8 mouse cellular contexts compared by ENCODE assay signal in the genomic region with DNA sequence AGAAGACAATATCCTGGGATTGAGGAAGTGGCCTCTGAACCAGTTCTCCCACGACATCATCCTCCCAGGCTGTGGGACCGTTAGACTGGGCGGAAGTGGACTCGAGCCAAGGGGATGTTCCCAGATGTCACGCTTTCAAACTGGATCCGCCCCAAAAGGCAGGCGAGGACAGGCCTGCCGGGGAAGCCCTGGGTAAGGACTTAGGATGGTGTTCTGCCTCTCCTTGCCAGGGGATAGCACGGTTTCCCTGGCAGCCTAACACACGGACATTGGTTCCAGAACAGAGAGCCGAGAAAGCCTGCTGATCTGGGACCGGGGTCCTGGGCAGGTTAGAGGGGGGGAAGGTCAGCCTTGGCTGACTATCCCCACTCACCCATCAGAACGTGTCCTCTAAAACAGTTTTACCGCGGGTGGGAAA. TPM values are rescaled to one million over a fixed set of nuclear protein-coding genes. Genes with fewer than 3 reads are reported as not detected.
A peak's percentile ranks its signal among the peaks of the same experiment; 100 is the strongest.
DNase-seq lines count a peak whose midpoint lies in the region; ATAC-seq and TF ChIP-seq lines count a peak whose summit lies in the region.

No protein-coding gene starts in this region.

- H3K36me3 ChIP-seq in ES-E14 (ENCODE audit: control insufficient read depth, insufficient read depth, low read length, poor library complexity, severe bottlenecking), result no peaks in the 10 kb centered on the region
- peaks cover 3% of the 10 kb centered on the region; the same call in 1 of the 2 replicates for H3K36me3 ChIP-seq in forebrain, embryonic 16.5 days (ENCODE audit: control insufficient read depth, insufficient read depth)
- H3K36me3 ChIP-seq in neural tube, embryonic 12.5 days, result peaks cover 16% of the 10 kb centered on the region

- H3K4me2 ChIP-seq in forebrain, embryonic 16.5 days (ENCODE audit: low read length), result peak overlapping the region; percentile 80
- H3K4me2 ChIP-seq in neural tube, embryonic 12.5 days (replicated peaks), result peak overlapping the region; percentile 98

- peak overlapping the region; percentile 78 for H3K9ac ChIP-seq in ES-E14 (ENCODE audit: insufficient read depth, low read depth, low read length, poor library complexity, severe bottlenecking)
- H3K9ac ChIP-seq in forebrain, embryonic 16.5 days (replicated peaks; ENCODE audit: low read depth, low read length), result peak overlapping the region; percentile 96
- peak overlapping the region; percentile 99 for H3K9ac ChIP-seq in neural tube, embryonic 12.5 days

- H3K27ac ChIP-seq in ES-E14 (ENCODE audit: insufficient read depth, low read depth, low read length, poor library complexity, severe bottlenecking), result no peak overlapping the region; the same call in 1 of the 2 replicates
- H3K27ac ChIP-seq in forebrain, embryonic 16.5 days (ENCODE audit: low read length), result peak overlapping the region; percentile 98
- no peak overlapping the region for H3K27ac ChIP-seq in neural tube, embryonic 12.5 days

- in situ Hi-C loops in ES-E14 (cut with MboI; ENCODE audit: low sequenced_read_pairs in 2 of 2, unreplicated experiment in 2 of 2), result no loop called here

- under 1% methylated on average over 15 of the region's 15 CpGs for WGBS in forebrain, embryonic 16.5 days
- WGBS in lung, adult 2 months, result 5% methylated on average over 15 of the region's 15 CpGs
- under 1% methylated on average over 15 of the region's 15 CpGs for WGBS in neural tube, embryonic 12.5 days

- H3K4me3 ChIP-seq in ES-E14 (ENCODE audit: insufficient read depth in 1 of 2, low read depth in 1 of 2, low read length in 2 of 2, poor library complexity in 1 of 2, severe bottlenecking in 1 of 2), result peak overlapping the region; percentile 78 to 80
- peak overlapping the region; percentile 85 for H3K4me3 ChIP-seq in forebrain, embryonic 16.5 days (replicated peaks; ENCODE audit: low read length)
- peak overlapping the region; percentile 81 for H3K4me3 ChIP-seq in lung, adult 2 months (replicated peaks; ENCODE audit: extremely low read depth, low read depth, low read length)
- peak overlapping the region; percentile 100 for H3K4me3 ChIP-seq in neural tube, embryonic 12.5 days

- TF ChIP-seq CTCF in lung, adult 2 months (IDR thresholded peaks at IDR 0.05; ENCODE audit: insufficient read depth, low read length), result no peak

- peaks cover 0 to 5% of the 10 kb centered on the region in 2 experiments; a peak in 1 of 4 replicates for H3K4me1 ChIP-seq in ES-E14 (ENCODE audit: control insufficient read depth in 2 of 2, insufficient read depth in 2 of 2, low read length in 2 of 2, poor library complexity in 1 of 2)
- H3K4me1 ChIP-seq in forebrain, embryonic 16.5 days (replicated peaks; ENCODE audit: control insufficient read depth, insufficient read depth, low read length), result peaks cover 56% of the 10 kb centered on the region
- peaks cover 36% of the 10 kb centered on the region for H3K4me1 ChIP-seq in lung, adult 2 months (ENCODE audit: control insufficient read depth, insufficient read depth, low read length)
- peaks cover 65% of the 10 kb centered on the region for H3K4me1 ChIP-seq in neural tube, embryonic 12.5 days

- H3K27me3 ChIP-seq in forebrain, embryonic 16.5 days (replicated peaks; ENCODE audit: control insufficient read depth, insufficient read depth, low read length), result no peaks in the 10 kb centered on the region
- no peaks in the 10 kb centered on the region for H3K27me3 ChIP-seq in neural tube, embryonic 12.5 days (replicated peaks)

- intact Hi-C loops in heart, postnatal 36 days (cut with DNase I), result loop anchor here (2.0 kb wide), 3 partner anchors 23 to 47 kb away; no protein-coding TSS in a partner anchor

- peak; percentile 66; the same call in 1 of the 2 replicates for TF ChIP-seq POLR2A in lung, adult 2 months (IDR thresholded peaks at IDR 0.05; ENCODE audit: borderline replicate concordance, extremely low read depth, low read depth, low read length)

- no peak for ATAC-seq in forebrain, embryonic 16.5 days
- ATAC-seq in neural tube, embryonic 12.5 days (ENCODE audit: low FRiP score, low read depth), result no peak

- H3K9me3 ChIP-seq in ES-E14 (ENCODE audit: control insufficient read depth, insufficient read depth, low read depth, low read length), result no peaks in the 10 kb centered on the region
- no peaks in the 10 kb centered on the region for H3K9me3 ChIP-seq in forebrain, embryonic 16.5 days (ENCODE audit: control insufficient read depth, low read length)
- H3K9me3 ChIP-seq in neural tube, embryonic 12.5 days, result no peaks in the 10 kb centered on the region

- no peak for DNase-seq in ES-E14 (ENCODE audit: low read depth, low spot score)
- peak; percentile 81 for DNase-seq in cerebellum, adult 11-12 months
- DNase-seq in heart, postnatal 36 days, result peak; percentile 92
- peak; percentile 65 to 73 for DNase-seq in layer of hippocampus, adult 8-10 months (ENCODE audit: low spot score in 2 of 2)
- DNase-seq in lung, adult 2 months, result peak; percentile 77
- peak; percentile 81 to 83 for DNase-seq in urinary bladder, postnatal 4 days (ENCODE audit: low spot score in 2 of 2)

TF ChIP-seq in ES-E14, 5 proteins besides CTCF, POLR2A, EP300 and RAD21:
- TF ChIP-seq ZC3H11A (IDR thresholded peaks at IDR 0.05; ENCODE audit: borderline replicate concordance, low read depth, low read length), result no peak
- no peak for TF ChIP-seq MAFK (IDR thresholded peaks at IDR 0.05; ENCODE audit: insufficient read depth, low read depth, low read length)
- TF ChIP-seq HCFC1 (IDR thresholded peaks at IDR 0.05; ENCODE audit: borderline replicate concordance, insufficient read depth, low read length), result no peak
- no peak for TF ChIP-seq ZNF384 (IDR thresholded peaks at IDR 0.05; ENCODE audit: low read depth, low read length)
- TF ChIP-seq CHD2 (IDR thresholded peaks at IDR 0.05; ENCODE audit: low read depth, low read length), result no peak

RNA-seq across cellular contexts. Expression of a gene that starts 1.4 kb away (rescaled TPM):
- 11.8 and 12.8 TPM in 2 replicates for total RNA-seq in ES-E14 (2012; rRNA removed)
- 4.7 and 5.8 TPM in 2 replicates for polyA plus RNA-seq in forebrain, embryonic 16.5 days (2015; fragmentation: Nextera tagmentation; extraction: Ambion mirVana)
- total RNA-seq in heart, postnatal 36 days (2021), result 10 to 100 TPM; 11.5 to 13.4 TPM
- 10 to 100 TPM; 30.9 to 38.3 (median 34.4) TPM for total RNA-seq in layer of hippocampus, adult 8-10 months (2022)
- polyA plus RNA-seq in lung, adult 2 months (2012; rRNA removed), result 34.1 and 37.1 TPM in 2 replicates
- polyA plus RNA-seq in neural tube, embryonic 12.5 days (2016; fragmentation: Nextera tagmentation; extraction: Ambion mirVana), result 6.1 TPM in 2 replicates

RNA-seq across cellular contexts. Expression of a gene that starts 9.2 kb away (rescaled TPM):
- total RNA-seq in ES-E14 (2012; rRNA removed), result not detected in 2 replicates
- polyA plus RNA-seq in forebrain, embryonic 16.5 days (2015; fragmentation: Nextera tagmentation; extraction: Ambion mirVana), result not detected in 2 replicates
- total RNA-seq in heart, postnatal 36 days (2021), result not detected
- not detected for total RNA-seq in layer of hippocampus, adult 8-10 months (2022)
- polyA plus RNA-seq in lung, adult 2 months (2012; rRNA removed), result not detected in 2 replicates
- not detected in 2 replicates for polyA plus RNA-seq in neural tube, embryonic 12.5 days (2016; fragmentation: Nextera tagmentation; extraction: Ambion mirVana)

RNA-seq across cellular contexts. Expression of a gene that starts 57.4 kb away (rescaled TPM):
- 23.5 and 25.7 TPM in 2 replicates for total RNA-seq in ES-E14 (2012; rRNA removed)
- 10.2 and 11.0 TPM in 2 replicates for polyA plus RNA-seq in forebrain, embryonic 16.5 days (2015; fragmentation: Nextera tagmentation; extraction: Ambion mirVana)
- 10 to 100 TPM; 21.9 to 29.5 TPM for total RNA-seq in heart, postnatal 36 days (2021)
- 10 to 100 TPM; 15.7 to 19.7 (median 18.4) TPM for total RNA-seq in layer of hippocampus, adult 8-10 months (2022)
- polyA plus RNA-seq in lung, adult 2 months (2012; rRNA removed), result 69.9 and 85.8 TPM in 2 replicates
- polyA plus RNA-seq in neural tube, embryonic 12.5 days (2016; fragmentation: Nextera tagmentation; extraction: Ambion mirVana), result 15.9 and 17.5 TPM in 2 replicates
